Mouse (Mus musculus) embryonic facial prominence, embryonic 15.5 days (tissue): Measurements from ENCODE around the gene Med28. TPM values are rescaled to one million over a fixed set of nuclear protein-coding genes. Genes with fewer than 3 reads are reported as not detected.
A peak's percentile ranks its signal among the peaks of the same experiment; 100 is the strongest.

ENCODE experiments used
- ATAC-seq: fragments of 200-750 bp; cut with Nextera tagmentation; 2 replicates; pipeline ENCODE4 v1.8.0; 2017; ENCODE audit warnings: low read depth, moderate TSS enrichment; ENCODE audit not compliant: insufficient number of reproducible peaks, low FRiP score, low TSS enrichment
- H3K27ac ChIP-seq: fragments of 300-500 bp; sonication (generic); replicated peaks from 2 replicates; pipeline ENCODE4 v1.5.1; 2015; ENCODE audit warnings: mild to moderate bottlenecking, inconsistent platforms
- H3K27me3 ChIP-seq: fragments of 300-500 bp; sonication (generic); 2 replicates; pipeline ENCODE4 v1.6.1; 2015; ENCODE audit warnings: inconsistent platforms
- H3K36me3 ChIP-seq: fragments of 300-500 bp; sonication (generic); 2 replicates; pipeline ENCODE4 v1.6.1; 2015; ENCODE audit warnings: mild to moderate bottlenecking, inconsistent platforms
- H3K4me1 ChIP-seq: fragments of 300-500 bp; sonication (generic); 2 replicates; pipeline ENCODE4 v1.6.1; 2015; ENCODE audit warnings: inconsistent platforms
- H3K4me2 ChIP-seq: fragments of 300-500 bp; sonication (generic); replicated peaks from 2 replicates; pipeline ENCODE4 v1.6.1; 2015; ENCODE audit warnings: mild to moderate bottlenecking, inconsistent platforms
- H3K4me3 ChIP-seq: fragments of 300-500 bp; sonication (generic); replicated peaks from 2 replicates; pipeline ENCODE4 v1.5.1; 2015; ENCODE audit warnings: mild to moderate bottlenecking, inconsistent platforms
- H3K9ac ChIP-seq: fragments of 300-500 bp; sonication (generic); 2 replicates; pipeline ENCODE4 v1.6.1; 2015; ENCODE audit warnings: inconsistent platforms
- H3K9me3 ChIP-seq: fragments of 300-500 bp; sonication (generic); replicated peaks from 2 replicates; pipeline ENCODE4 v1.6.1; 2016; ENCODE audit warnings: inconsistent platforms
- WGBS: fragments of 180-500 bp; shearing (Covaris S2); methylation state at CpG from one replicate; pipeline ENCODE4 v1.1.7; 2015; 5-methylcytosine and 5-hydroxymethylcytosine counted together
- polyA plus RNA-seq: library from polyadenylated mRNA; unstranded; fragments of >200 nt; fragmentation: Nextera tagmentation; extraction: Ambion mirVana; gene quantifications from 2 replicates; pipeline ENCODE4 v1.2.1, GENCODE M21; 2015

The Med28 gene
- polyA plus RNA-seq: 232 and 236 TPM in 2 replicates

DNA sequence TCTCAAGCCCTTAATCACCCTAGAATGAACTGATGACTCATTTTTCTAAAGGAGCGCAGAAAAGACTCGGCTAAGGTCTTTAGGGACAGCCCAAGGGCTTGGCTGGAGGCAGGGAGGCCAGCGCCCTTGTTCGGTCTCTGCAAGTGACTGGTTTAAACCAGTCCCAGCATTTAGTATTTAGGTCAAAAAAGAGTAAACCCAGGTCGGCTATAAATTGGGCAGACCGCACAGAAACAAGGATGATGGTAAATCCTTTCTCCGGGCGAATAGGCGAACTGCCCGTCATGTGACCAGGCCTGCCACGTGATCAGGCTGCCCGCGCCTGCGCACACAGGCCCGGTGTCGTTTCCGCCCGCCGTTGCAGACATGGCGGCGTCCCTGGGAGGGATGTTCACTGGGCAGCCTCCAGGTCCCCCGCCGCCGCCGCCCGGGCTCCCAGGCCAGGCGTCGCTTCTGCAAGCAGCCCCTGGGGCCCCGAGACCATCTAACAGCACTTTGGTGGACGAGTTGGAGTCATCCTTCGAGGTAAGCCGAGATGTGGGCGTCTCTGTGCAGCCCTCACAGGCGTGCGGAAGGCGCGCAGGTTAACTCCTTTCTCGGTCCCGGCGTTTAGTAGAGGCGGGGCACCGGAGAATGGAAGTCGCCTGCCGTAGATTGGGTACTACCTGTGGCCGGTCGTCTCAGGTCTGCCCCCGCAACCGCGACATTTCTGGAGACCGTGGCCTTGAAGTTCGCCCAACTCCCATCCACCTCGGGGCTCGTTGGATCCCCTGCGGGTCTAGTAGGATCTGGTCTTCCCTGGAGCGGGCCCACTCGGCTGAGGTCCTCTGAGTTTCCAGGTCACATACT lies at the start of gene Med28:
TSS of gene Med28 (plus strand) at position 270 of the 849 bp plus-strand sequence.
- peak within 1 kb of the TSS; percentile 78 for H3K27ac ChIP-seq
- peak; percentile 90 for ATAC-seq
- H3K36me3 ChIP-seq: peaks cover 24% of the 10 kb centered on the region
- H3K4me1 ChIP-seq: peaks cover 17% of the 10 kb centered on the region
- H3K4me2 ChIP-seq: peak within 1 kb of the TSS; percentile 88
- H3K27me3 ChIP-seq: no peaks in the 10 kb centered on the region
- 2% methylated on average over 56 of the region's 56 CpGs for WGBS
- H3K4me3 ChIP-seq: peak within 1 kb of the TSS; percentile 97
- H3K9me3 ChIP-seq: no peaks in the 10 kb centered on the region
- peak within 1 kb of the TSS; percentile 96 for H3K9ac ChIP-seq

DNA sequence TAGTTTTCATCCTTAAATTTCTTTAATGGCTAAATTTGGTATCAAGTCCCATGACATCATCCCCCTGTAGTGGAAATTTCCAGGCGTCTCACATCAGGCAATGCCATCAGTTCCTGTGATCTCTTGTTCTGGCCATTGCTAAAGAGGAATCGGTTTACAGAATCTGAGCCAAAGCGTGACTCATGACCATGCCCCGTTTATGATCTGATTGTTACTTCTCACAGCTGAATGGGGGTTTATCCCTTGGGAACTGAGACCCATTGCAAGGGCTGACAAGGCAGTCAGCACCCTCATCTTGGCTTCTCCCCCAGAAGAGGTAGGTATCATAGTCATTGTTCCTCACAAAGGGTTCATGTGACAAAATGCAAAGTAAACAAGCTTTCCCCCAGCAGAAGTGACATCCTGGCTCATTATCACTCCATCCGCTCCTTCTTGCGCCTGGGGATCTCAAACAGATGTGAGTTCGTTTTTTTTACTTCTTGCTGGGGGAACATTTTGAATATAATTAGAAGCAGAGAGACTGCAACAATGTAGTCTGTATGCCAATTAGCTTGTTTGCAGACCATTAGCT lies 47.1 kb upstream of the Med28 start:
- peak; percentile 39; the same call in 1 of the 2 replicates for ATAC-seq
- H3K4me1 ChIP-seq: peaks cover 18% of the 10 kb centered on the region
- no peaks in the 10 kb centered on the region for H3K36me3 ChIP-seq
- WGBS: 24% methylated on average over 7 of the region's 7 CpGs
- no peak overlapping the region for H3K9ac ChIP-seq
- no peak overlapping the region for H3K4me2 ChIP-seq
- H3K9me3 ChIP-seq: no peaks in the 10 kb centered on the region
- no peak overlapping the region for H3K4me3 ChIP-seq
- H3K27ac ChIP-seq: no peak overlapping the region
- no peaks in the 10 kb centered on the region for H3K27me3 ChIP-seq

GRCm38 (mm10) chr5:45473521-45473920 lies 46.5 kb upstream of the Med28 start:
- Histone ChIP-seq H3K36me3 (no peaks in the 10 kb centered on the region), H3K4me2 (no peak overlapping the region), H3K27ac (no peak overlapping the region), H3K4me3 (no peak overlapping the region), H3K9me3 (no peaks in the 10 kb centered on the region), H3K27me3 (no peaks in the 10 kb centered on the region), H3K9ac (no peak overlapping the region), H3K4me1 (peaks cover 18% of the 10 kb centered on the region)
- 59% methylated on average over 1 of the region's 1 CpGs for WGBS
- no peak for ATAC-seq

DNA sequence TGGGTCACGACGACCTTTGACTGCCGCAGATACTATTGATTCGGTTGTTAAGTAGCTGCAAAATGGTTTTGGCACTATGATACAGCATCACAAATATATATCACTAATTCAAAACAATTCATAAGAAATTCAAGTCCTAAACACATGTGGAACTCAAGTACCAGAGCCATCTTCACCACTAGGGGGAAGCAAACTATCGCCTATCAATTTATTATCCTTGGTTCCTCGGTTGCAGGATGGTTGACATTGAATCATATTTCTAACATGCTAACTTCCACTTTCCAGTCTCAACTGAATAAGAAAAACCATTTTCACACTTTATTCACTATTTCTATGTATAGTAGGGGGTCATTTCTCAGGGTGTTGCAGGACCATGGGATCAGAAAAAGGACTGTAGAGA lies 45.8 kb upstream of the Med28 start:
- H3K9me3 ChIP-seq: no peaks in the 10 kb centered on the region
- no peak overlapping the region for H3K27ac ChIP-seq
- ATAC-seq: no peak
- H3K9ac ChIP-seq: no peak overlapping the region
- no peak overlapping the region for H3K4me3 ChIP-seq
- H3K4me1 ChIP-seq: peaks cover 18% of the 10 kb centered on the region
- H3K27me3 ChIP-seq: no peaks in the 10 kb centered on the region
- no peaks in the 10 kb centered on the region for H3K36me3 ChIP-seq
- no peak overlapping the region for H3K4me2 ChIP-seq
- 17% methylated on average over 6 of the region's 6 CpGs for WGBS

- H3K4me1 ChIP-seq: peaks cover 18% of the 10 kb centered on the region
- no peaks in the 10 kb centered on the region for H3K27me3 ChIP-seq
- H3K36me3 ChIP-seq: no peaks in the 10 kb centered on the region
- H3K27ac ChIP-seq: no peak overlapping the region
- no peaks in the 10 kb centered on the region for H3K9me3 ChIP-seq
- no peak overlapping the region for H3K4me3 ChIP-seq
- H3K9ac ChIP-seq: no peak overlapping the region
- ATAC-seq: no peak
- H3K4me2 ChIP-seq: no peak overlapping the region
- 78% methylated on average over 3 of the region's 4 CpGs for WGBS
Observed at GRCm38 (mm10) chr5:45474758-45475157, 45.3 kb upstream of the Med28 start.

GRCm38 (mm10) chr5:45475771-45476170 lies 44.3 kb upstream of the Med28 start:
- Histone ChIP-seq H3K9ac (no peak overlapping the region), H3K4me2 (no peak overlapping the region), H3K36me3 (no peaks in the 10 kb centered on the region), H3K4me3 (no peak overlapping the region), H3K4me1 (peaks cover 18% of the 10 kb centered on the region), H3K27ac (peak overlapping the region; percentile 5; the same call in 1 of the 2 replicates), H3K9me3 (no peaks in the 10 kb centered on the region), H3K27me3 (no peaks in the 10 kb centered on the region)
- no peak; the same call in 1 of the 2 replicates for ATAC-seq
- 61% methylated on average over 5 of the region's 5 CpGs for WGBS

DNA sequence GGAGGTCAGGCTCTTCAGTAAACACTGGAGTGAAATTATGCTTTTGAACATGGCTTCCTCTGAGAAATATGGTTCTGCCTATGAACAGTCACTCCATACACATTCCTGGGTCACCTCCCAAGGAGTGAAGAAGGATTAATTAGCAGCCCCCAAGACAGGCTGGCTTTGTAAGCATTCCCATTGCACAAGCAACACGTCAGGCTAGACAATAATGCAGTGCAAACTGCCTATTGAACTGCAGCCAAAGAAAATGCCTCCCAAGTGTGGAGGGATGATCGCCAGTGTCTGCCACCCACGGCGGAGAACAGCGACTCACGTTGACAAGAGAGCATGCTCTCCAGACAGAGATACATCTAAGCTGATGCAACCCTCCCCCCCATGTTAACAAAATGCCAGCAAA lies 43.7 kb upstream of the Med28 start:
- ATAC-seq: 0 out of 2 replicates have a peak, but pooled peaks have one; percentile 34
- Histone ChIP-seq H3K9ac (no peak overlapping the region), H3K4me1 (peaks cover 18% of the 10 kb centered on the region), H3K27me3 (no peaks in the 10 kb centered on the region), H3K9me3 (no peaks in the 10 kb centered on the region), H3K36me3 (no peaks in the 10 kb centered on the region), H3K4me3 (no peak overlapping the region), H3K4me2 (0 out of 2 replicates have a peak overlapping the region, but pooled peaks have one; percentile 10), H3K27ac (peak overlapping the region; percentile 5; the same call in 1 of the 2 replicates)
- WGBS: 29% methylated on average over 6 of the region's 6 CpGs

GRCm38 (mm10) chr5:45477601-45478000 lies 42.4 kb upstream of the Med28 start:
- Histone ChIP-seq H3K27ac (no peak overlapping the region), H3K4me2 (no peak overlapping the region), H3K4me1 (peaks cover 18% of the 10 kb centered on the region), H3K4me3 (no peak overlapping the region), H3K27me3 (no peaks in the 10 kb centered on the region), H3K9me3 (no peaks in the 10 kb centered on the region), H3K9ac (no peak overlapping the region), H3K36me3 (no peaks in the 10 kb centered on the region)
- WGBS: 73% methylated on average over 7 of the region's 7 CpGs
- ATAC-seq: no peak

DNA sequence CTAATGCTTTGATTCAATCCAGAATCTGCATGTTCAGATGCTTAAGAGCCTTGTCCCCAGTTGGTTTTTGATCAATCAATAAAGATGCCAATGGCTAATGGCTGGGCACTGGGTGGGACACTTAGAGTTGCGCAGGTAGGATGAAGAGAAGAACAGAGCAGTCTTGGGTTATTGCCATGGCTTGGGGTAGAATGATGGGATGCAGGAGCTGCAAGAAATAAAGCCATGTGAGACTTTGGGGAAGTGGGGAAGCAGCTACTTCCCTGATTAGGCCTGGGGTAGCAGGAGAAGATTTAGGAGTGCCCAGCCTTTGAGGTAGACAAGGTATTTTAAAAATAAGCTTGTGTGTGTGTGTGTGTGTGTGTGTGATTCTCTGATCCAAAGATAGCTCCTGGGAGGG lies 40.0 kb upstream of the Med28 start:
- no peak overlapping the region for H3K27ac ChIP-seq
- H3K4me3 ChIP-seq: no peak overlapping the region
- H3K27me3 ChIP-seq: no peaks in the 10 kb centered on the region
- H3K9ac ChIP-seq: no peak overlapping the region
- ATAC-seq: no peak
- no peaks in the 10 kb centered on the region for H3K36me3 ChIP-seq
- no peak overlapping the region for H3K4me2 ChIP-seq
- H3K9me3 ChIP-seq: no peaks in the 10 kb centered on the region
- 78% methylated on average over 1 of the region's 1 CpGs for WGBS
- peaks cover 7% of the 10 kb centered on the region; the same call in 1 of the 2 replicates for H3K4me1 ChIP-seq

- Histone ChIP-seq H3K9ac (no peak overlapping the region), H3K4me3 (no peak overlapping the region), H3K36me3 (no peaks in the 10 kb centered on the region), H3K27ac (no peak overlapping the region), H3K27me3 (no peaks in the 10 kb centered on the region), H3K4me1 (peaks cover 7% of the 10 kb centered on the region; the same call in 1 of the 2 replicates), H3K4me2 (no peak overlapping the region), H3K9me3 (no peaks in the 10 kb centered on the region)
- ATAC-seq: no peak
- WGBS: 82% methylated on average over 2 of the region's 2 CpGs
Observed at GRCm38 (mm10) chr5:45481125-45481524, 38.9 kb upstream of the Med28 start.

- no peaks in the 10 kb centered on the region for H3K36me3 ChIP-seq
- H3K27me3 ChIP-seq: no peaks in the 10 kb centered on the region
- WGBS: 67% methylated on average over 3 of the region's 3 CpGs
- H3K4me3 ChIP-seq: no peak overlapping the region
- no peak overlapping the region for H3K27ac ChIP-seq
- no peaks in the 10 kb centered on the region for H3K4me1 ChIP-seq
- no peak overlapping the region for H3K9ac ChIP-seq
- no peak for ATAC-seq
- H3K9me3 ChIP-seq: no peaks in the 10 kb centered on the region
- H3K4me2 ChIP-seq: no peak overlapping the region
Observed at GRCm38 (mm10) chr5:45482607-45483006, 37.4 kb upstream of the Med28 start.
